Mouse (Mus musculus) gastrocnemius, postnatal 25 days (tissue): ENCODE measurements around the gene Cacng3. TPM values are rescaled to one million over a fixed set of nuclear protein-coding genes. Genes with fewer than 3 reads are reported as not detected.

Experiments used
- DNase-seq: peaks from one replicate; pipeline ENCODE4 v3.0.0; 2022
- total RNA-seq, 2 experiments: library from RNA; stranded (reverse); gene quantifications; 1 replicate in 1 of 2; 2 replicates in 1 of 2; pipeline ENCODE4 v1.2.3; 2021

The Cacng3 gene
- total RNA-seq, 2 experiments from 2014 or later = not detected

DNA sequence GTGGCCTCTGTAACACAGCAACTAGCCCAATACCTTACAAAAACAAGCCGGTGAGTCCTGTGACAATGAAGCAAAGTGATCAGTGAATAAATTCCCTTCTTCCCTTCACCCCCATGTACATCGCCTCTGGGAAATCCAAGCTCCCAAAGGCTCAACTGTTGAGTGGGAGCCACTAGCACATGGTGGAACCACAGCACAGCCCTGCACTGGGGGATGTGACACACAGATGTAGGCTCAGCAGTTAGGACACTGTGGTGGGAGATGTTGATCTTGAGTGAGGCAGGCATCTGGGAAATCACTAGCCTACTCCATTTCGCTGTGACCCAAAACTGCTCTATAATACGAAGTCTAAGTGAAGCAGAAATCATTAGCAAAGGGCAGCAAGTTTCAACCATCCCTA is 48.2 kb downstream of the Cacng3 start:
- DNase-seq = no peak

DNA sequence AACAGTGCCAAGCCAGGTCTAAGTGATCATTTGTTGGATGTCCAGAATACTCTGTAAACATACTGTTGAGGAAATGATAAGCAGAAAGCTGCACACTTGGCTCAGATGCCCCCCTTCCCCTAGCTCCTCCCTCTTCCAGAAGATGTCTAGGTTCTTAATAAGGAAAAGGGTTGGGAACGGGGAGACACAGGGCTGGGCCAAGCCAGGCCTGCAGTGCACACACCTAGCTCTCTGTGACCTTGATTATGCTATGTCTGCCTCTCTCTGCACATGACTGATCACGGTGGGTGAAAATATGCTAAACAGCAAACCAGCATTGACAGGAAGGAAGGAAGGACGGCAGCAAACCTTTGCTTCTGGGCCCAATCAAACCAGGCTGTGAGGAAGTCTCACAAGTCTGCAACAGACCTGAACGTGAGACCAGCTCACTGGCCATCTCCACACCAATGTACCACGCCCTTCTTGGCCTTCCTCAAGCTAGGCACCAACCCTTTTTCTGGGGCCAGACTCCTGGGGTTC is 53.1 kb downstream of the Cacng3 start:
- no peak for DNase-seq

DNA sequence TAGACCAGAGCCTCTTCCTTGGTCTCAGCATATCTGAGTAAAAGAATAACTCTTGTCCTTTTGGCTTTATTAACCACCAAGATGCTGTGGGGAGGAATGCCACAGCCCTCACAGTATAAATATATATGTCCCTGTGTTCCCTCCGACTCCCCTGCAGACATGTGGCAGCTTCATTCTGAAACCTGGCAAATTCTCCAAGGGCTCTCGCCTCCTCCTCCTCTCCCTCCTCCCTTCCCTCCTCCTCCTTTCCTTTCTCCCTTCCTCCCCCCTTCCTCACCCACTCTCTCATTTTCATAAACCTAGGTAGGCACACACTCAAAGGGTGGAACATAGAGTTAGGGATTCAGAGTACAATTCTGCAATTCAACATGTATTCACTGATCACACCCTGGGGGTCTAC is 56.1 kb downstream of the Cacng3 start:
- no peak for DNase-seq

DNA sequence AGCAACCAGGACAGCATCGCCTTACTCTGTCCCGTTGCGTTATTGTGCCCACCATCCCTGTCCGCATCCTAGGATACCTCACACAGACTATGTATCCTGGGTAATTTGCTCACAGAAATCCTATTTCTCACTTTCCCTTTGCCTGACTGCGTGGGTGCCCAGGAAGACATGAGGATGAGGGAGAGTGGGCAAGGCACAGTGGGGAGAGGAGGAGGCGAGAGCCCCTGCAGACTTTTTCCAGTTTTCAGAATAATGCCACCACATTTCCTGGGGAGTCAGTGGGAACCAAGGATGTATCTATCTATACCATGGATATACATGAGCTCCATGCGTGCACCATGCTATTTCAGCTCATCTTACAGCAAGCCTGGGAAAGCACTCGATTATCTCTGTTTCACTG is 57.9 kb downstream of the Cacng3 start:
- DNase-seq = no peak

DNA sequence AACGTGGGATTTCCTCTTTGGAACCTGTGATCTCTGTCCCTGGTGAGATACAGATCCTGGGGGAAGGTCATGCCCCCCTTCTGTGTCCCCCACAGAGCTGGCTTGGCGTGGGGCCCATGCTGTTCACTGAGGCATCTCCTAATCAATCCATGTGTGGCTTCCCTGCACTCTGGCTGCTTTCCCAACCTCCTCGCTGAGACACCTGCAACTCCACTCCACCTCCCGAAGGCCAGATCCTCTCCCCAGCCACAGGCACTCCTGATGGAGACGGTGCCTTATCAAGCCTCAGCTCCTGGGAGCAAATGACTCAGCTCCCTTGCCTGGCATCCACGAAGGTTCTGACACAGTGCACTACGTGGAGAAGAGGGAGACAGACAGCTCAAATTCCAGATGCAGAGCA is 58.6 kb downstream of the Cacng3 start:
- no peak for DNase-seq

DNA sequence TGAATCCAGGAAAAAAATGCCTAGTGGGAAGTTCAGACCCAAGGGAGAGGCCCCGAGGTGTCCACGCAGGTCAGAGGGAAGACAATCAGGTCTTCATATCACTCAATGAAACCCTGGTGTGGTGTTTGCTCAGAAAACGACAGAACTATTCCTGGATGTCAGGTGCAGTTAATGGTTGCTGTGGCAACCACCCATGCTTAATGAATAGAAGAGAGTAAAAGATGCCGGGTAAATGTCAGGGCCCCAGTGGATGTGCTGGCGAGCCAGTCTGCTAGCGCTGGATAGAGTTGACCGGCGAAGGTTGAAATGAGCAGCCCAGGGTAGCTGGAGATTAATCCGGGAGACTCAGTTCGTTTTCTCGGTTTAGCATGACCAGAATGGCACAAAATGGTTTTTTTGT is 65.0 kb downstream of the Cacng3 start:
- no peak for DNase-seq

DNA sequence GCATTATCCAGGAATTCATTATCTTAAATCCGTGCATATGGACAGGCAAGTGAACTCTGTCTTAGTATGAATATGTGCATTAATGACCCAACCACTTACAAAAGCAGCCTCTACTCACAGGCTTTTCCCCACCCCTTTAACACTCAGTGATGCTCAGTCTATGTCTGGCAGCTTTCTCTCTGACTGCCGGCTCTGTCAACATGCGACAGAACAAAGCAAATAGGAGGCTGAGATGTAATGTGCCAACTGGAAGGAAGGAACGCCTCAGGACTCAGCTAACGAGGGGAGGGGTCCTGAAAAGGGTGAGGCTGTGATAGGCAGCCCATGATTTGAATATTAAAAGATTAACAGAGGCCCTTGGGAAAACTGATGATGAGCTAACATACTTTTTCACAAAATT is 68.2 kb downstream of the Cacng3 start:
- no peak for DNase-seq

DNA sequence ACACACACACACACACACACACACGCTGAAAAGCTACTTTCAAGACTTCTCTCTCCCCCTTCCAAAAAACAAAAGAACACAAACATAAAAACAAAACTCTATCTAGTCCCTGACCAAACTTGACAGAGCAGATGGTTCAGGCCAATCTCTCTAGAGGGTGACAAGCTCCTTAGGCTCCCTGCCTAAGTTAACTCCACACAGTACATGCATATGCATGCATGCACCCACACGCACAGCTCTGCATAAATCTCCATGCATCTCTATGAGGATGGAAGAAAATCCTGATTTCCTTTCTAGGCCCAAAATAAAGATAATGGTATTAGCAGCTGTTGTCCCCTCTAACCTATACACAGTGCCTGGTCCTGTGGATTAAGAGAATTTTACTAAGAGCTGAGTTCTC is 70.4 kb downstream of the Cacng3 start:
- no peak for DNase-seq

DNA sequence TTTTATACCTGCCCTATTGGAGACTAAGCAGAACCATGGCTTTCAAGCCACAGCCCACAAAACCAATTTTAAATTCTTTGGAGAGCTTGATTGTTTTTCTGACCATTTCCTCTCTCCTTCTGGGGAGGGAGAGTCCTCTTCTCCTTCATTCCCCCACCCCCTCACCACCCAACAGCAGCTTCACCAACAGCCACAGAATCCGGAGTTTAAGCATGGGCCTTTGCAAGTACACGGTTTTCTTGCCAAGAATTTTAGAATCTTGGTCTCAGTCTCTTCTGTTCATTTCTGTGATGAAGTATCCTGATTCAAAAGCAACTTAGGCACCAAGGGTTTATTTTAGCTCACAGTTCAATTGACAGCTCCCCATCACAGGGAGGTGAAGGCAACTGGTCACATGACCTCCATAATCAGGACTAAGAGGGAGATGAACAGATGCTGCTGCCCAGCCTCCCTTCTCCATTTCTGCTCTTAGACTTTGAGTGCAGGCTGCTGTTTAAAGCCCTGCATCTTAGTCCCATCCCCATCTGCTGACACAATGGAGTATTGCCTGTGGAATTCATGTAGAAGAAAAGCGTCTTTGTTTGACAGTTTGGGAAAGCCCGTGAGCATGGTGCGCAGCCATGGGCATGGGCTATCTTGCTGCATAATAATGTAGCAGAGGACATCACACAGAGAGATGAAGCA is 85.8 kb downstream of the Cacng3 start:
- DNase-seq = no peak

DNA sequence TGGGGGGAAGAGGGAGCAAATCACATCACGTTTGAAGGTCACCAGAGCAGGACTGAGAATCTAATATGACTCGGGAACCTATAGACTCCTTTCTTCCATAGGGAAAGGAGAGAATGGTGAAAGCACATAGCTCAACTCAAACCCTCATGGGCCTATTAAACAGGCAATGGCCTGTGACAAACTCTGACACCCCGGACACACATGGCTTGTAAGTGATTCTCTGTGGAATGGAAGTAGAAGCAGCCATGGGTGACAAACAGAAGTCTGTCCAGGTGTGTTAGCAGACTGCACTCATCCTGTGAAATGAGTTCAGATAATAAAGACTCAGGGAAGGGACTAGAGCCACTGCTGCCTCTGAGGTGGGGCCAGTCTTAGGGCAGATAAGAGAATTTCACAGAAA is 88.4 kb downstream of the Cacng3 start:
- no peak for DNase-seq

DNA sequence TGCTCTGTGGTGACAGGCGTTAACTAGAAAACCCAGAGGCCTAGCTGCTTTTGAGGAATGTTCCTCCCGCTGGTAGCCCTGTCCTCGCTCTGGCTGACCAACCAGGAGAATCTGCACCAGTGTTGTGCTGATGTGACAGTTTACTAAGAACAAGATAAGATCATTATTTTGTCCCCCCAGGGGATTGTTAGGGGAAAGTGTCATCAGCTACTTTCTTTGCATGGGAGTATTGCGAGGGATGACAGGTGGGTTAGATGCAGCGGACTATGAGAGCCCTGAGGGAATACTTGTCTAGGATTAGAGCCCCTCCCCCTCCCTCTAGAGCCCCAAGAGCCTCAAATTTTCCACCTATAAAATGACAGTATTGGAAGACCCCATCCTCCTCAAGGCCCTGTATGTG is 94.2 kb downstream of the Cacng3 start:
- no peak for DNase-seq

DNA sequence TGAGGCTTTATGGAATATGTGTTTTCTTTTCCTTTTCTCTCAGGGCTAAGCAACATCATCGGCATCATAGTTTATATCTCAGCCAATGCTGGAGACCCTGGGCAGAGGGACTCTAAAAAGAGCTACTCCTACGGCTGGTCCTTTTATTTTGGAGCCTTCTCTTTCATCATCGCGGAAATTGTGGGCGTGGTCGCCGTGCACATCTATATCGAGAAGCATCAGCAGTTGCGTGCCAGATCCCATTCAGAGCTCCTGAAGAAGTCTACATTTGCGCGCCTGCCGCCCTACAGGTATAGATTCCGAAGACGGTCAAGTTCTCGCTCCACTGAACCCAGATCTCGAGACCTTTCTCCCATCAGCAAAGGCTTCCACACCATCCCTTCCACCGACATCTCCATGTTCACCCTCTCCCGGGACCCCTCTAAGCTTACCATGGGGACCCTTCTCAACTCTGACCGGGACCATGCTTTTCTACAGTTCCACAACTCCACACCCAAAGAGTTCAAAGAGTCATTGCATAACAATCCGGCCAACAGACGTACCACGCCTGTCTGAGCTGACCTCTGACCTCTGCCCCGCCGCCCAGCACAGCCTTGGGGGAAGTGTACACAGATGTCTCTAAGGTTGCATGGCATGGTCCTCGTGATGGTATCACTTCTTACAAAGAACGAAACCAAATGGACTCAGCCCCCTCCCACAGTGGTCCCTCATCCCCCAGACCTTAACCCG is 98.2 kb downstream of the Cacng3 start:
- no peak for DNase-seq

DNA sequence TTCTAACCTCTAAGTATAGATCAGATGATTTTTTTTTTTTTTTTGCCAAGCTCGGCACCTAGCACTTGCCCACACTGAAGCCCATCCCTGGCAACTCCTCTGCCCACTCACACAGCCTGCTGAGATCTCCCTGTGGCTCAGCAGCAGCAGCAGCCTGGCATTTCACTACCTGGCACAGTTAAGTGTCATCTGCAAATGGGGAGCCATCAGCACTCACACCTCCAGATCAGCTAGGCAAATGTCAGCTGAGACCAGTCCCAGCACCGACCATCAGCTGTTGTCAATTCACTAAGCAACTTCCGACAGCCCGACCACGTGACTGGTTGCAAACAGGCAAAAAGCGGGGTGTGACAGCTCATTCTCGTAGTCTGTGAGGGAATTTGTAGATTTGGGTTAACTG is 109.3 kb downstream of the Cacng3 start:
- no peak for DNase-seq

DNA sequence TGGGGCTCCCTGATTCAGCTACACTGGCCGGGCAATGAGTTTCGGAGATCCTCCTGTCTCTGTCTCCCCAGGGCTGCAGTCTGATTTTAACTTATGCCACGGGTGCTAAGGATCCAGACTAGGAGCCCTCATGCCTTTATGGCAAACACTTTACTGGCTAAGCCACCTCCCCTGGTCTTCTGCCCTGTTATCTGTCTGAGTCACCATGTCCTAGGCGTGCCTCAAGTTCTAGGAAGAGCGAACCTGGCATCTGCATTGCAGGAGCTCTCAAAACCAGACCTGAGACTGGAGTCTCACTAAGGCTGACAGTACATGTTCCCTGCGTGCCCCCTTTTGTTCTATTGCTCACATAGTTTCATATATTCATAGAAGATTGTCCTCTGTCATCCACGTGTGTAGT is 119.6 kb downstream of the Cacng3 start:
- no peak for DNase-seq

DNA sequence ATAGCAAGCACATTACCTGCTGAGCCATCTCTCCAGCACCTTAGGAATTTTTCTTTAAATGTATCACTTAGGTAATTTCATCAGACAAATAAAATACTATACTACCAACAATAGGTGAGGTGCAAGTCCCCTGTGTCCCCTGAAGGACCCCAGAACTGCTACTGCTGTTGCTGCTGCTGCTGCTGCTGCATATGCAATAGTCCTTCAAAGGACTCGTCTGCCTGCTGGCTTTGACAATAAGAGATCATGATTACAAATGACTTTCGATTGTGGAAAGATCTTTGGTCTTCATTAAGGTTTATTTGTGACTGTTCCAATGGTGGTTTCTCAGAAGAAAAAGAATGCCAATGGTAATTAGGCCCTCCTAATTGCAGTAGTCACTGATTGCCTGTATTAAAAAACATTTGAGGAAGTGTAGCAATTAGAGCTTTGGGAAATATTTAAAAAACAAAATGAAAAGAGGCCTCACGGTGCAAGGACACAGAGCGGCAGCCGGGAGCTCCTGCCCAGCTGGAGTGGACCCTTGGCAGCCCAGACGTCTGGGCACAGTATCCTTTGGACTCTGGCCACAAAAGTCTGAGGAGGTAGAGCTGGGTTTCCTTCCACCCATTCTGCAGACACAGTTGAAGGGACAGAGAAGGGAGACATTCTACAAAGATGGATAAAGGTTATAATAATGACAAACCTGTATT is 123.5 kb downstream of the Cacng3 start:
- DNase-seq = no peak

DNA sequence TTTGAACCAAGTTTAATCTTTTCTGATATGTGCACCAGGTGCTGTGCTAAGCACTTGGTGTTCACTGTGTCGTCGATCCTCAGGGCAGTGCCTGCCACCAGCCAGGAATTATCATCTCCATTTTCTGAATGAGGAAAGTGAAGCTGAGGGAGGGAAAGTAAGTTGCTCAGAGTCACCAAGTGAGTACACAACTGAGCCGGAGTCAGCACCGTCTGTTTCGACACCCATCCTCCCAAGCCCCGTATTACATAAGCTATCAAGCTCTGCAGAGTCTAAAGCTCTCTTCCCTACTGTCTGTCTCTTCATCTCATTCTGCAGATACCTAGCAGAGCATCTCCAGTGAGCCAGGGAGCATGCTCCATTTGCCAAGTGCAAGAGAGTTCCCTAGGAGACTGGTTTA is 124.8 kb downstream of the Cacng3 start:
- DNase-seq = no peak

DNA sequence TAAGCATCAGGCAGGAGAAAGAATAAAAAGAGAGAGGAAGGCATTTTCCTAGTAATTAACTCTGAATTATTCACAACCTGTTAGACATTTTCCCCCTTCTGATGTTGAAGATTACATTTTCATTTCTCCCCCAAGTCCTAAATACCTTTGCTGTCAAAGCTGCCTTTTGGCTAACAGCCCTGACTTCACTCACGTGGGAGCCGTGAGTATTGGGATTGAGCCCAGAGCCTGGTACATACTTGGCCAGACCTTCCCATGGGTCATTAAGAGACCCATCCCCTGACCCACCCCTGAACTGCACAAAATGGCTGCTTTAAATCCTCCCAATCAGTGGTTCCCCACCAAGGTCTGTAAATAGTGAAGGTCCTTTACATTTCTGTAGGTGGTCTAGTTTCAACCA is 130.5 kb downstream of the Cacng3 start:
- DNase-seq = no peak

DNA sequence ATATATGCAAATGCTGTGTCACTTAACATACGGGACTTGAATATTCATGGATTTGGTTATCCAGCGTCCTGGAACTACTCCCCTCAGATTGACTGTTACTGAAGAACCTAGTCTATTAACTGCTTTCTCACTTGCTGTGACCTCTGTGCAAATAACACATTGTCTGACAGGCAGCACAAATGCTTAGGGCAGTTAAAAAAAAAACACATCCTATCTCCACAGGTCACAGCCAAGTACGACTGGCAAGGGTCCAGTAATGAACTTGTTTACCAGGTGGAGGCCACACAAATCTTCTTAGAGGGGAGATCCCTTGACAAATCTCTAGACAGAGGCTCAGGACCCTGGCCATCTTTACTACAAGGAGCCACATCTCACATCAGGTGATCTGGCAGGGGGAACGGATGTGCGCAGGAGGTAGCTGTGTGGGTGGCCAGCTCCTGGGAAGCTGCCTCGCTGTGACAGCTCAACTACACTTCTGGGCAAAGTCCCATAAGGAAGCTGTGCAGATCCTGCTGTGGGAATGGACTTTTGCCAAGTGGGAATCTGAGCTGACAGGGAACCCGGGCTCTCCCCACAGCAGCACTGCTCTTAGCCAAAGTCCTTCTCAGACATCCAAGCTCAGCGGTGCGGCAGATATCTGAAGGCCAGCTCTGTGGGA is 133.7 kb downstream of the Cacng3 start:
- peak; percentile 47 for DNase-seq

DNA sequence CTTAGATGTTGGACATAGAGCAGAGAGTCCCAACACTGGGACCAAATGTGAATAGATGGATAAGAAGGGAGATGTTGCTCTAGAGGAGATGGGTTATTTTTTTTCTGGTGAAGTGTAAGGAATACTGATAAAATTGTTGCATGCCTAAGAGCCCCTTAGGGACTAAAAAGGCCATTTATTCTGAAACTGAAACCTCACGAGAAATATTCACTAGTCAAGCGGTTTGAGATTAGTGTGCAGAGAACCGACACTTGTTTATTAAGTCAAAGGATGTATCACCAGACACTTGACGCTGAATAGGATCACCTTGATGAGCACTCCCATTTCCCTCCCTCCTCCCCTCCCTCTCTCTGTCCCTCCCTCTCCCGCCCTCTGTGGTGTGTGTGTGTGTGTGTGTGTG is 136.2 kb downstream of the Cacng3 start:
- no peak for DNase-seq

DNA sequence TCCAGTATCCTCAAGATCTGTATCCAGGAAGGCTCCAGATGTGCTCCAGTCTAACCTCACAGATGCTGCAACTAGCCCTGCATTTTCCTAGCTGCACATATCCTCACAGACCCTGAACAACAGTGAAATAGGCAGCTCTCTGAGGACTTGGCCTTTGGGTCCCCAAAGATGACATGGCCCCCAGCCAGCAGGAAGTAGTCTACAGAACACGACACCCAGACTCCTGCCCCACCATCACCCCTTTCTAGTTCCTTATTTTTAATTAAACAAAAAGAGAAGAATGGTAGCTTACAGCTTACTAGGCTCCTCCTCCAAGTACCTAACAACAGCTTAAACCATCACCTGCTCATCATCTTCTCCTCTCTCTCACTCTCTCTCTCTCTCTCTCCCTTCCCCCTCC is 143.4 kb downstream of the Cacng3 start:
- DNase-seq = no peak

DNA sequence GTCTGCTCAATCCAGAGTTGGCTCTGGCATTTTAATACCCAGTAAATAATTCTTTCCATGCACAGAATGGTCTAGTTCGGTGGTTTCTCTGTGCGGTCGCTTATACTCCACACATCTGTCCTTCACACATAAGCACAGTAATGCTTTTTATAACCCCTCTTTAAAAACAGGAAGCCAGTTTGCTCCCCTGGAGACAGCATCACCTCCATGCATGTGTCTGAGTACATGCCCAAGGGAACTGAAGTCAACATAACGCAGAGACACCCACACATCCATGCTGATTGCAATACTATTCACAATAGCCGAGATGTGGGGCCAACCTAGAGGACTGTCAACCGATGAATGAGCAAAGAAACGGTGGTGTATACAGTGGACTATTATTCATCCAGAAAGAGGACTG is 147.3 kb downstream of the Cacng3 start:
- no peak for DNase-seq
